Mouse (Mus musculus): Measurements from ENCODE around the gene Psen1.

Gene Psen1

GRCm38 (mm10) chr12:83776766-83777165 is 88.8 kb downstream of the Psen1 start:
- DNase-seq (ENCODE audit: low spot score in 2 of 2) = no peak

DNA sequence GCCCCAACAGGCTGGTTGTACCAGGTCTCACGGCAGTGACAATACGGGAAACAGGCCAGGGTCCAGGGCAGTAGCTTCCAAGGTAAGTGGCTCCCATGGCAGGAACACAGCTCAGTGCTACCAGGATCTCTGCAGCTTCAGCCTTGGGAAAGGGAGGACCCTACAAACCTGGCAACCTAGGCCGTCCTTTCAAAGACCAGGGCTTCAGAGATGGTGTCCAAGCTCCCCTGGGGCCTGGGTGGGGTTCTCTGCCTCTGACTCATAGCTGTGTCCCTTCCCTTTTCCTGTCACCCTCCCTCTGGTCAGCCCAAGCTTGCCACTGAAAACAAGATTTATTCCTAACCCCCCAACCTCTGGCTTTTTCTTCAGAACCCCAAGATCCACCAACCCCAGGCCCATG is 92.2 kb downstream of the Psen1 start:
- no peak for DNase-seq (ENCODE audit: low spot score in 2 of 2)

GRCm38 (mm10) chr12:83781204-83781603 is 93.3 kb downstream of the Psen1 start:
- no peak for DNase-seq (ENCODE audit: low spot score in 2 of 2)

- DNase-seq (ENCODE audit: low spot score in 2 of 2) = no peak
Observed at GRCm38 (mm10) chr12:83781640-83782278, 93.8 kb downstream of the Psen1 start.

GRCm38 (mm10) chr12:83782669-83783068 is 94.7 kb downstream of the Psen1 start:
- DNase-seq (ENCODE audit: low spot score in 2 of 2) = no peak
